Mouse (Mus musculus): ENCODE results near the gene Vmn2r4.
"Not testable (repeated sequence)": the region's sequence is repeated elsewhere in the genome, so short reads cannot be mapped to it uniquely, and the experiment has no call there.

- TF ChIP-seq POLR2A (IDR thresholded peaks at IDR 0.05; ENCODE audit: insufficient read length, low read depth); MYOG (IDR thresholded peaks at IDR 0.05; ENCODE audit: control insufficient read depth in 1 of 3, insufficient read depth in 1 of 3, insufficient read length in 2 of 3, low read depth in 2 of 3); USF1 (IDR thresholded peaks at IDR 0.05; ENCODE audit: low read depth); E2F4 (IDR thresholded peaks at IDR 0.05; ENCODE audit: insufficient read depth): not testable (repeated sequence)
Observed at GRCm38 (mm10) chr3:64417477-64417876, 2.3 kb upstream of the Vmn2r4 start.
